Mouse (Mus musculus): ENCODE measurements at regions not wholly inside any gene's neighbourhood (a gene's known extent, or its start where the extent isn't known, plus 50 kb on each side); places are given as distances from the start of the nearest gene placed in this dataset.
A peak's percentile ranks its signal among the peaks of the same experiment; 100 is the strongest.

DNA sequence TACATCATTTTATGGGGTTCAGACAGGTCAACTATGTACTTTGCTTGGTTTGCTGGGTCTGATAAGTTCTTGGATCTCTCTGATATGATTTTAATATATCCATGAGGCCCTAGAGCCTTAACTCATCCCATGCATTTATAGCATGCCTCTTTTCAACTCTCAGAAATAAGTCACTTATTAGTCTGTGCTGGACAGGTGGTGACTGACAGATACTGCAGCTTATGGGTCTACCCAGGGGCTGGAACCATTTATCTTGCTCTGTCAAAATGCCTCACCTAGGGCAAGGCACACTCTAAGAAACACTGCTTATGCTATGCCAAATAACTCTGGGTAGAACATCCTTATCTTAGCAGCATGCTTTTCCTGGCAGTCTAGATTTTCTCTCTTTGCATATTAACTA lies 225.6 kb downstream of the Mbnl1 start:
- no peak for DNase-seq

DNA sequence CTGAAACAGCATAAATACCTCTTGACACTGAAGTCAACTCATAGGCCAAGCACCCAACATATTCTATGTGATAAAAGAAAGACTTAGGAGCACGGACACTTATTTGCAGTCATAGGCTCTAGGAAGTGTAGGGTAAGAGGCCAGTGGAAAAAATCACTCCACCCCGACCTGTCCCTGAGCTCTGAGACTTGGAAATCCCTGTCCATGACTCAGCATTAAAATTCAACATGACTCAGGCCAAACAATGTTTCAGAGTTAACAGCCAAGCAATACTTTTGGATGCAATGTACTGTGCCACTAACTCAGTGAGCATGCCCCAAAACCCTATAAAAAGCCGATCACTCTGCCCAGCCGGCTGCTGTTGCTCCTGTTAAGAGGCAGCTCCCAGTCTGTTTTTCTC lies 234.5 kb downstream of the Mbnl1 start:
- no peak for DNase-seq

DNA sequence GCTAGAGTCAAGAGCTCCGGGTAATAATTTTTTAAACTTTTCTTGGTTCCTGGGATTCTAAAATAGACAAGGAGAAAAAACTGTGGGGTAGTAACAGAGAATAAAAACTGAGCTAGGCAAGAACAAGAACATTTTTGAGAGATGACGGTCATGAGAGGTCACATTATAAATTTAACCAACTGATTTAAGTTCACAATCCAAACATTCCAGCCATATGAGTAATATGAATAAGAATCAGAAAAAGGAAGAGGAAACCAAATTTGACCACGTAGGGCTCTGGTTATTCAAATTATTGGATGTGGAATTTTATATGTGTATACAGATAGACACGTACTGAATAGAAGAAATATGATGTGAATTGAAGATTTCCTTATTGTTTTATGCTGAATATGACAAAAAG lies 240.3 kb downstream of the Mbnl1 start:
- no peak for DNase-seq

DNA sequence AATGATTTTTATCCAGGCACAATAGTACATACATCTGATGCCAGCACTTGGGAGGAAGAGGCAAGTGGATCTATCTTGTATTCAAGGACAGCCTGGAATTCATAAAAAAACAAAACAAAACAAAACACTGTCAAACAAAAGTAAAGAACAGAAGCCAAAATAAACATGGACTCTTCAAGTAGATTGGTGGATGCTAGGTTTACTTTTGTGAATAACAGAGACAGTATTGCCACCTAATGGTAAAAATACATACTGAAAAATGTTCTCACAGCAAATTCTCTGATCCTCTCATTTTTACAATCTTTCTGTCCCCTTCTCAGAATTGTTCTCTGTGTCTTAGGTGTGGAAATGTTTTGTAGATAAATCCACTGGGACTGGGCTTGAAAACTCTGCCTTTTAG lies 247.7 kb downstream of the Mbnl1 start:
- DNase-seq = no peak

DNA sequence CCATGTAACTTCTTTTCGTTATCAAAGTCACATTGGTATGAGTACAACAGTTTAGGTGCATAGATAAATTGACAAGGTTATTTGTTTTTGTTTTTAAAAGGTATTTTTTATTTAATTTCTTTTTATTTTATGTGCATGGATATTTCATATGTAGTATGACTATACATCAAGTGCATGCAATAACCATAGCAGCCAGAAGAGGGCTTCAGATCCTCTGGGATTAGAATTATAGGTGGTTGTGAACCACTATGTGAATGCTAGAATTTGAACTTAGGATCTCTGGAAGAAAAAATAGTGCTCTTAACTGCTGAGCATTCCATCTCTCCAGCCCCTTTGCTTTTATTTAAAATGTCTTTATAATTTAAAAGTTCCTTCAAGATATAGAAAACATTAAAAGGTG lies 258.7 kb downstream of the Mbnl1 start:
- no peak for DNase-seq

DNA sequence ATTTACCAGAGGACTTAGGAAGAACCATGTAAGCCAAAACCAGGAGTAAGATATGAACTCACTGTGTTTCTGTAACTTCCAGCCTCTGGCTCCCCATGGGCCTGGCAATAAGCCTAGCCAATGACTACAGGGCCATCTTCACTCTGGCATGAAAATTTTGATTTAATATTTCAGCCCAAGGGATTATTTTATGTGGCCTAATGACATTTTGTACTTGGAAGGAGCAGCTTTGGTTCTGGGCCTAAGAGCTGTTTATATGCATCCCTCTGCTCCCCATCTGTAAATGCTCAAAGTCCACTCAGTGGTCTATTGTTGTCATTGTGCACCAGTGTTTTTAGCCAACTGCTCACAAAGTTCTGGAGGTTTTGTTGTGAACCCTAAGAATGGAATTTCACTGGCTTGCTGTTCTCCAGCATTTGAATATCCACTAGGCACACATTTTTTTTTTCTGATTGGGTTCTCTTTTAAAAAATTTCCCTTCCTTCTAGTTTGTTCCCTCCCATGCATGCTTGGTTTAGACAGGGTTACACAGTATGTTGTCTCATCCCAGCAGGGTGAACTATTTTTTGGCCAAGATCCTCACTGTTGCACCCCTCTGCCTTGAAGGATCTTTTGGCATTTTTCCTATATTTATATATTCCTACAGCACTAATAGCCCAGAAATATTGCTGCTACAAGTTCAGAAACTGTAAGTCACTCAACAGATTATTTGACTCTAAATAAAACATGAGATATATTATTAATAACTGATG lies 261.9 kb upstream of the P2ry1 start:
- peak in 1 of 2 experiments; percentile 1 for DNase-seq

DNA sequence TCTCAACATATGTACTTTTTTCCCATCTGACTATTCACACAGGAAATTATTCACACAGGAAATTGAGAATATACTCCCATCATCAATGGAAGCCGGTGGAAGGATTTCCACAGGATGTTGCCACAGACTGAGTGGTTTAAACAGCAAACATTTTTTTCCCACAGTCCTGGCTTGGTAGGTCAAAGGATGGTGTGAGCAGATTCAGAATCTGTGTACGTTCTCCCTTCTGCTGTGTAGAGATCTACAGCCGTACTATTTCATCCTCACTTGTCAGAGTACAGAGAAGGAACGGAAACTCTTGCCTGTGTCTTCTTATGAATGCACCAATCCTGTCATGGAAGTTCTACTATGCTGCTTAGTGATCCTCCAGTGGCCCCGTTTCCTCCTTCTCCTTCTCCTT lies 261.2 kb upstream of the P2ry1 start:
- DNase-seq = no peak

DNA sequence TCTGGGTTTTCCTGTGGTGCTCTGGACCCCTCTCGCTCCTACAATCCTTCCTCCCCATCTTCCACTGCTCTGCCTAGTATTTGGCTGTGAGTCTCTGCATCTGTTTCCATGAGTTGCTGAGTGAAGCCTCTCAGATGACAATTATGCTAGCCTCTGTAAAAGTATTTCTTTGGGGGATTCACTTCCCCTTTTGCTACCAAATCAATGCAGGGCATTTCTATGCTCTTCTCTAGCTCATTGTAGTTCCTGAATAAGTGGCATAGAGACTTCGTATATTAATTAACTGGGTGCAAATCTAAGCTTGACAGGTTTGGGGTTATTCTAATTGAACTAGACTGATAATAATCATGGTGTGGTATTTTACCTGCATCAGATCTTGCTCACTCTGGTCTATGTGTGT lies 260.4 kb upstream of the P2ry1 start:
- DNase-seq = no peak

DNA sequence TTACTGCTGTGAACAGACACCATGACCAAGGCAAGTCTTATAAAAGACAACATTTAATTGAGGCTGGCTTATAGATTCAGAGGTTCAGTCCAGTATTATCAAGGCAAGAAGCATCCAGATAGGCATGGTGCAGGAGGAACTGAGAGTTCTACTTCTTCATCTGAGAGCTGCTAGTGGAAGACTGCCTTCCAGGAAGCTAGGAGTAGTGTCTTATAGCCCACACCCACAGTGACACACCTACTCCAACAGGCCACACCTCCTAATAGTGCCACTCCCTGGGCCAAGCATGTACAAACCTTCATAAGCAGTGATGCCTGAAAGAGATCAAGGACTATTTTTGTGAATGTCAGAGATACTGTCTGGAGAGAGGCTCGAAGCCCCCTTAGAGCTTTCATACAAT lies 257.5 kb upstream of the P2ry1 start:
- DNase-seq = no peak

DNA sequence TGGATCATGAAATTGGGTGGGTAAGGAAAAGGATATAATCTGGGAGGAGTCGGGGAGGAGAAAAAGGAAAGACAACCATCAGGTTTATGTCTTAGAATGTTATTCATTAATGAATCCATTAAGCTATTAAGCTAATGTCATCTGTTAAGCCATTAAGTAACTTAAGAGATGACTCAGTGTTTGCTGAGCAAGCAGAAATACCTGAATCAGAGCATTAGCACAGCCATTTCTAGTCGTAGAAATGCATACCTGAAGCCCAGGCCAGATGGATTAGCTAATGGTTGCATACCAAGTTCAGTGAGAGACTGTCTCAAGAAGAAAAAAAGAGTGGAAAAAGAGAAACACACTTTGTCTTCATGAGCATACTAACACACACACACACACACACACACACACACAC lies 244.0 kb upstream of the P2ry1 start:
- no peak for DNase-seq

DNA sequence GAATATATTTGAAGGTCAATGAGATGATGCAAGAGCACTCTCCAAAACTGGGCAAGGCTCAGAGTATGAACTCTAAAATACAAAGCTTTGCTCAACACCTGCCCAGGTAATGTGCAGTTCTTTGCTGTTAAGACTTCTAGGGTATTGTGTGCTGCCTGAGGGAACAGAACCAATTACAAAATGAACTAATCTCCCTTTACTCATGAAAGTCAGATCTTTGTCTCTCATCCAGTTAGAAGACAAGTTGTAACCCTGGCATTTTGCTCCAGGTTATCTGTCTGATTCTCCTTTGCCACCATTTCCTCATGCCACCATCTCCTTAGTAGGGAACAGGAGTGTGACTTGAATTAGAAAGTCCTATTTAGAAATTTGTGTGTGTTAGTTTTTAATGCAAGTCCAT lies 243.5 kb upstream of the P2ry1 start:
- no peak for DNase-seq

DNA sequence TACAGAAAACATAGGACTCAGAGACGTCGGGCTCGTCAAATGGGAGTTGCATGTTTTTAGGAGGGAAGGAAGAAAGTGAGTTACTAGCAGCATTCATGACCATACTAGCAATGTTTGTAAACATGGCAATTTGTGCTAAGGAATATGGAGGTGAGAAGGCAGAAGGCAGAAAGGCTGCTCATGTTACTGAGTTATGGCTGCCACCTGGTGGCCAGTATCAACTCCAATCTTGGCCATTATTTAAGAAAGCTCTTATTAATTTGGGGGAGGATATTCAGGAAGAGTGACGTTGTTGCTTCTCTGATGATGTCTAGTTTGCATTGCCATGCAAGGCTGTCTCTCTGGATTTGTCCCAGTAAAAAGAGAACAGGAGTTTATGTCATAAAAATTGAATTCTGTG lies 239.7 kb upstream of the P2ry1 start:
- peak; percentile 29 to 40 for DNase-seq

DNA sequence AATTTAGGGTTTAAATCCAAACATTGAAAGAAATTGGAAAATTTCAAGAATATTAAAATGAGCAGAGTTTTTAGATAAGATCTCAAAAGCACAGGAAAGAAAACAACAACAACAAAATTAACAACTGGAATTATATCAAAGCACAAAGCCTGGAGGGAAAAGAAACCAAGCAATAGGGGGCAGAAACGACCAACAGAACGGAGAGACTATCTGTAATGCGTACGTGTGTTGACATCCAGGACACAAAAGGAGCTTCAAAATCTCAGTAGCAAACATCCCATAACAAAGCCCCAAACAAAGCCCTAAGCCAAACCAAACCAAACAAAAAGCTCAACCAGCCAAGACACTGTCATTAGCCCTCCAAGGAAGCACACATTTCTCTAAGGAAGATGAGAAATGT lies 237.5 kb upstream of the P2ry1 start:
- no peak for DNase-seq

DNA sequence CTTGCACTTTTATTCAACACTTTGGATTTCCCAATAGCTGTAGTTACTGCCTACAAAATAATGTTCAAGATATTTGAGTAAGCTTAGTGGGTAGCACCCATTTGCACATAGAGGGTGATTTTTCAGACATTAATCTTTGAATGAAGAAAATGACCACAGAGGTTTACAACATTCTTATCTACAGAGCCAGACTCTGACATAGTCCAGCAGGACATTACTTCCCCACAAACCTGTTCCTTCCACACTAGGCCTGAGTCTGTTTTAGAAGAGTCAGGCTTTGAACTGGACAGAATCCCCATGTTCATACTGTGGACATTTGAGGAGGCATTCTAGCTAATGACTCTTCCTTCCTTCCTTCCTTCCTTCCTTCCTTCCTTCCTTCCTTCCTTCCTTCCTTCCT lies 233.6 kb upstream of the P2ry1 start:
- DNase-seq = no peak

DNA sequence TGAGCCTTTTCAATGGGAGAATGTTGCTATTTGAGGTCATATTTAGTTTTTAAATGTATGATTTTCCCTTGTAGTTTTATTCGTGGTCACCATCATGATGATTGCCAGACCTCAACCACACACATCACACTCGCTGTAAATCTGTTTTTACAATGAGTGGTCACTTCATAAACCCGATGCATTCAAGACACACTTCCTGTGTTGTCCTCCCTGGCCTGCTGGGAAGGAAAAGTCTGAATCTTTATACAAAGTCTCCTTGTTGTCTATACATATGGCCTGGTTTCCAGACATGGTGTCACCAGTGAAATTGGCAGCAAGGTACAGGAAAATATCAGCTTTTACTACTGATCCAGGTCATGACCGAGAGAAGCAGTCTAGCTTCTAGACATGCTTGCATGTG lies 230.7 kb upstream of the P2ry1 start:
- DNase-seq = no peak

DNA sequence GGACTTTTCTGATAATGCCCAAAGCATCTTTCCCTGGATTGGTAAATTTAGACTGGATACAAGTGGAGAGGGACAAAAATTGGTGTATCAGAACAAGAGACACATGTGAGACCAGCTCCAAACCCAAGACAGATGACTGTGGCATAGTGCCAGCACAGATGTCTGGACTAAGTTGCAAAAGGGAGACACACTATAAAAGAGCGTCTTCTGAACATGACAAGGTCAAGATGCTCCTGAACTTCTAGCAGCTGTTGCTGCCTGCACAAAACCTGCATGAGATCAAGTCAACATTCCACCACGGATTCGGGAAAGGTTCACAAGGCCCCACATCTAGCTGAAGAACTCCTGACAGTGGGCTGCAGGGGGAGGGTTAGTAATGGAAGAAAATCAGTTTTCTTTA lies 229.2 kb upstream of the P2ry1 start:
- no peak for DNase-seq

DNA sequence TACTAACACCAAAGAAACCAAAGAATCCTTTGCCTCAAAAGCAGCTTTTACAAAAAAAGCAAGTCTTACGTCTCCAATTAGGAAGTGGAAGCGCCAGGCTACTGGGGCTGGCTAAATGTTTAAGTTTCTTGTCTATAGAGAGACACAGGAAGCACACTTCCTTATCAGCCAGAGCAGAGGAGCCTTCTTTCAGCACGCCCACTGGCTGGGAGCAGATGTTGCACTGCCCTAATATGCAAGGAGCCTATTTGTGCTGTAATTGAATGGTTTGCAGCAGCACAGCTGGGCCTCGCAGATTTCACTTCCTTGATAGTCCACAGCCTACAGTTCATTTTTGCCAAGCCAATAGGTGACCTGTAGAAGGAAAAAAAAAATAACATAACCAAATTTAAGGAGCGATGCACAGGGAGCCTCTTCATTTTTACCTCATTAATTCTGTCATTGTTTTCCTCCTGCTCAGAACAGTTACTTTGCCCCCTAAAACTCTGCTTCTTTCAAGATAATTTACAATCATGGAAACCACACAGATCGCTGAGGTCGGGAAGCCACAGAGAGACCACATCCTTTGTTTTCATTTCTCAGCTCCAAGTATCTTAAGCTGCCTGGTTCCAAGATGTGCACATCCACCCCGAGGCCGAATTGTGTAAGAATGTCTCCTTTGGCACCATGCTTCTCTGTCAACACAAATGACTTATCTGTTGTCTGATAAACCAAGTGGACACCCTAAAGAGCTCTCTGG lies 217.3 kb upstream of the P2ry1 start:
- DNase-seq = no peak

DNA sequence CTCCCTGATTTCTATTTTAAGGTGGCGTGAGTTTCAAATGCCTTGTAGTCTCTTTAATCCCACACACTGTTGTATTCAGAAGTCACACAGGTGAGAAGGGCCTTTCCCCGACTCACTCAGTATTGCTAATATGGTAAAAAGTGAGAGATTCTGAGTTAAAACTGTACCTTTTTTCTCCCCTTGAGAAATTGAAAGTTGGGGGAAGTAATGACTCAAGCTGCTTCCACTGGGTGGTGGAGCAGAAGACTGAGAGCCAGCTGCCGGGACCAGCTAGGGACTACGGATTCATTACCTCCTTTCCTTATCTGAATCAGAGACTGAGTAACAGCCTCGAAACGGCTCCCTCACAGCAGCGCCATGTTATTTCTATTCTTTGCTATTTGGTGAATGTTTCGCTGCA lies 214.6 kb upstream of the P2ry1 start:
- no peak for DNase-seq

DNA sequence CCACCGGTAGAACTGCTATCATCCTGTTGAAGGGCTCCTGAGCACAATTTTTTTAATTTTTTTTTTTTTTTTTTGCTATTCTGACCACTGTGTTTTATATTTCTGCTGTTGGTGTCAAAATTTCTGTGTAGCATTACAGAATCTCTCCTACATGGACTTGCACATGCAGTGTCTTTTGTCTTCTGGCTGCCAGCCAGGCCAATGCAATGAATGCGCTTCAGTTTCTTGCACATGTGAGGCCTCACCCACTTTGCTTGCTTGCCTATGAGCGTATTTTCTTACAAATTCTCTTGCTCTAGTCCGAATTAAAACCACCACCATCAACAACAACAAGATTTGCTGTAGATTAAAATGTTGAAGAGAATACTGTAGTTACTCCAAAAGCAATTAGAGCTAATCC lies 213.2 kb upstream of the P2ry1 start:
- DNase-seq = no peak

DNA sequence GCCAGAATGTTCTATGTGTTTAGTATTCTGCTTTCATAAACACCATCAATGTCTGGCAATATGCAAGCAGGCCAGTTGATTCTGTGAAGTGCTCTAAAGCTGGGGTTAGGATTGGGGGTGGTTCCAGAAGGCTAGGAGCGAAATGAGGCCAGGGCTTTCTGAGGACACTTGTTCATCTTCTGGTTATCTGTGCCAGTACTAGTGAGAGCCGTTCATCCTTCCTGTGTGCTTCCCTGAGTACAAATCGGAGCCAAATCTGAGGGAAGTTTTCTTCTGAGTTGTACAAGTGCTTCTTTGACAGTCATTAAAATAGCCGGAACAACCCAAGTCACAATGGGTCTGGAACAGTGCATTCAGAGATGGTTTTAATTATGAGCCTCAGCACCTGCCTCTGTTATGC lies 210.4 kb upstream of the P2ry1 start:
- DNase-seq = no peak

DNA sequence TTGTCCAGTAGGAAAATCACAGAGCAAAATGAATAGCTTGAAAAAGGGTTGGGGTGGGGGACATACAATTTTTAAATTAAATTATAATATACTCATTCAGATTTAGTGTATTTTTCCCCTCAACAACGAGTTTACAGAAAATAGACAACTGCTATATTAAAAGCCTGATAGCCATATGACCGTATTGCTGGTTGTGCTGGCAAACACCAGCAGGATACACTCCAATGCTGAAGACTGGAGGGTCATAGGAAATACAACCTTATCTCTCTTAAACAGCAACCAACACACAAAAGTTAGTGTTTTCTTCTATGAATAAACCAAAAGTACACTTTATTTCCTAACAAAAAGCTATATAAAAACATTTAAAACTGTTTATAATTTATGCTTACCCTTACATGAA lies 206.4 kb upstream of the P2ry1 start:
- no peak for DNase-seq

DNA sequence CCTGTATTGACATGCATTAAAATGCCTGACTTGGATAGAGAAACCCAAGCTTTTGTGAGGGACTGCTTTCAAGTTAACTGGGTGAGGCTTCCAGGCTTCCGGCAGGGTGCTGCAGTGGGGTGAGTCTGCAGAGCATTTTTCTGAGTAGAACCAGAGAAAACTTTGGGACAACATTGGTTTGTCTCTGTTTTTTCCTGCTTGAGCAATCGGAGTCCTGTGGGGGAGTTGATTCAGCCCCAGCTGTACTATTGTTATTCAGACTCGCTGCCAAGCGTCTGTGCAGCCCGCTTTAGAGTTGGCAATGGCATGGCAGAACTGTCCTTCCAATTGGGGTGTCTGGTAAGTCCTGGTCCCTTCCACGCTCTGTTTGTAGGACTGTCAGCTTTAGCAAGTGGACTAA lies 204.8 kb upstream of the P2ry1 start:
- DNase-seq = no peak

DNA sequence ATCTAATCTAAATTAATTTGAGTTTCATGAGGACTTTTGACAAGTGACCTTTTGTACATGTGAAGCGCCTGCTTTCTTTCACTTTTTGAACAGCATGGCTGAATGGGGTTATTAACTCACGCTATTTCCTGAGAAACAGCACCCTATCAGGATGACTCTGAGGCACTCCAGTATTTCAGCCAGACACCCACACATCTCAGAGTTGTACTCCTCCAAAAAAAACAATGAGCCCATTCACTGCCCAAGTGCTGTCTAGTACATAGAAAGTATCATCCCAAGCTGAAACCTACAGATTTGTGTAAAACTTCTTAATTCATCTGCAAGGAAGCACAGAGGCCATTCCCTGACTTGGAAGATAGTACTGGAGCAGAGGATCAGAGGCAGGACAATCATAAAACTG lies 204.1 kb upstream of the P2ry1 start:
- no peak for DNase-seq

DNA sequence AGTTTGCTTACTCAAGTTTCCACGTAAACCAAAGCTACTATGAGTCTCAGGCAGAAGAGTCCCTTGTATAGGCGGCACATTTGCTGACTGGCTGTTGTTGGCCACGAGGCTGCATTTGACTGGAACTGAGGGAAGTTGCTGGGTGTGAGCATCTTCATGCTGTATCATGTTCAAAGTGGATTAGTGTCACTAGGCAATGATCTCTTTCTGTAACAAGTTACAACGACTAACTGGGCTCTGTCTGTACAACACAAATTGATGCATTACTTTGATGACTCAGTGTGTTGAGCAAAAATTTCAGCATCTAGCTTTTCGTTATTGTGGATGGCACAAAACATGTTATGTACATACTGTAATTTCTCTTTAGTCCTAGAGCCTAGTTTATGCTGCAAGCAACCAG lies 203.7 kb upstream of the P2ry1 start:
- DNase-seq = no peak

DNA sequence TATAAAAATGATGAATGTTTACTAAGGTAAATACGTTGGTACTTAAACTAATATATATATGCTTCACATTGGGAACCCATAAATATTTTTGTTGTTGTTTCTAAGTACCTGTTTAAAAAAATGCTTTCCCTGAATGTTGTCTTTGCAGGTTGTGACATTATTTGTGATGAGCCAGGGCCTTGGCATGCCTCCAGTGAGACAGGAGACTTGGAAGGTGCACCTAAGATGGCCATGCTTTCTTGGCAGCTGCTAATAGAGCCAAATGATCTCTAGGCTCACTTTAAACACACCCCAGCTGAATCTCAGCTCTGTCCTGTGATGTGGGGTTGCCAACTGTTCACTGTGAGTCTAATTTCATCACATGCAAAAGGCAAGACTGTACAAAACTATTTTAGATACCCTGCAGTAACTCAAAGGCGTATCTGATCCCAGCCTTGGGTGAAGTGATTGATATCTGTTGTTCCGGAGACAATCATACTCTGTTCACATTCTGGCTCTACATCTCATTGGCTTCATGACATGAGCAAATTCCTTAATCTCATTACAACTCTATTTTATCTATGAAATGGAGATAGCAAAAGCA lies 197.8 kb upstream of the P2ry1 start:
- DNase-seq = no peak
